Mouse (Mus musculus) lung, adult 2 months (tissue): ENCODE data around the gene Ptch1.

Experiments
- CTCF ChIP-seq: fragments of 200-500 bp; IDR thresholded peaks from 2 replicates; pipeline ENCODE4 v1.5.1; 2011; ENCODE audit warnings: mild to moderate bottlenecking, low read length, control low read depth; ENCODE audit not compliant: insufficient read depth
- POLR2A ChIP-seq: fragments of 200-500 bp; IDR thresholded peaks from 2 replicates; pipeline ENCODE4 v1.6.1; 2011; ENCODE audit warnings: low read depth, mild to moderate bottlenecking, control low read depth, low read length, borderline replicate concordance; ENCODE audit errors: extremely low read depth

DNA sequence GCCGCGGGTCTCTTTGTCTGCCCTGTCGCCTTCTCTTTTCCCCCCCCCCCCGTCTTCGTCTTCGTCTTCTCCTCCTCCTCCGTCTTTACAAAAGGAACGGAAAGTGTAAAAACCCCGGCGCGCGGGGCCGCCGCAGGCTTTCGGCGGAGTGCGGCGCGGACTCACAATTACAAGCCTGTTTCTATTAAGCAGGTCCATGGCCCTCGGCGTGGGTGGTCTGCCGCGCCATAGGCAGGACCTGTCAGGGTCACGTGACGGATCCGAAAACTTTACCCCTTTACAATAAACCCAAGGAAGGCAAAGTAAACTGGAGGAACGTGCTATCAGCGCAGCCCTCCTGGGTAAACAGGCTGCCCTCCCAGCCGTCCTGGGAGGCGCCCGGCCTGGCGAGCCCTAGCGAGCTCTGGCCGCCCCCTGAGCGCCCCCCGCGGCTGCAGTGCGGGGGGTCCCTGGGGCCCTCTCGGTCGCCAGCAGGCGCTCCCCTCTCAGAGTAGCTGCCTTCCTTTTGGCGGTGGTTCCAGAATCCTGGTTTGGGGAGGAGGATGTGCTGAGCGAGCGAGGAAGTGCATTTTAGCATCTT, at the start of gene Ptch1:
- no peak for TF ChIP-seq CTCF
- TF ChIP-seq POLR2A, result no peak
